Mouse (Mus musculus) adrenal gland, adult (tissue): ENCODE measurements at regions not wholly inside any gene's neighbourhood (a gene's known extent, or its start where the extent isn't known, plus 50 kb on each side); places are given as distances from the start of the nearest gene placed in this dataset.
A peak's percentile ranks its signal among the peaks of the same experiment; 100 is the strongest.

ENCODE experiments used
- DNase-seq, 2 experiments: peaks; one replicate each; pipeline ENCODE4 v3.0.0; 2022 to 2023; ENCODE audit warnings: low spot score in 1 of 2; ENCODE audit not compliant: inconsistent age in 2 of 2

DNA sequence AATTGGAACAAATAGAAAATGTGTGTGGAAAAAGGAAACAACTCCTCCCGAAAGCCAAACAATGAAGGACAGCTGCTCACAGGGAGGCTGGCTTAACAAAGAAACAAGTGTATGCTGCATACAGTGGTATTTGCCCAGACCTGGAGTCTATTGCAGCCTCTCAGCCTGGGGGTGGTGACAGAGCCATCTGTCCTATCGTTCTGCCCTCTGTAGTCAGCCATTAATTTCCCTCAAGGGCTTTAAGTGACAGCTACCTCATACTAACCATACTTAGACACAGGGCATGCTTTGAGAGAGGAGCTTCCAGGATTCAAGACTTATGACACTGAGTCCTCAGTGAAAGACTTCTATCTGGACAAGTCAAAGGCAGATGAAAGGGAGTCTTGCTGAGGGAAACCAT is 60.8 kb upstream of the Vgll2 start:
- DNase-seq = peak in 1 of 2 experiments; percentile 39

DNA sequence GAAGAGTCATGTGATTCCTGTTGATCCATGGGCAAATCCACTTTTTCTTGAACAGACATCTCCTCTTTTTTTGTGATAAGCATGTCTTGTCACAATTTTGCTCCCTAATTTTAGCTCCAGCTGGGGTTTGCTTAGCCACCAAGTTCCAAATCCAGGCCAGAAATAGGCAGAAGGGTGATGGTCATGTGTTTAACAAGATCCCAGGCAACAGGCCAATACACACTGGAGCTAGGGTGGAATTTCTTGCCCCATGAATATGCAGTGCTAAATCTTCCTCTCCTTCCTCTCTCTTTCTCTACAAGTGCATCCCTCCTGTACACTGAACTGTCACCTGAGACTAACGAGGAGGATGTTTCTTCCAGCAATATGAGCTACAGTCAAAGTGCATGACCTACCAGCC is 58.6 kb upstream of the Vgll2 start:
- no peak for DNase-seq

DNA sequence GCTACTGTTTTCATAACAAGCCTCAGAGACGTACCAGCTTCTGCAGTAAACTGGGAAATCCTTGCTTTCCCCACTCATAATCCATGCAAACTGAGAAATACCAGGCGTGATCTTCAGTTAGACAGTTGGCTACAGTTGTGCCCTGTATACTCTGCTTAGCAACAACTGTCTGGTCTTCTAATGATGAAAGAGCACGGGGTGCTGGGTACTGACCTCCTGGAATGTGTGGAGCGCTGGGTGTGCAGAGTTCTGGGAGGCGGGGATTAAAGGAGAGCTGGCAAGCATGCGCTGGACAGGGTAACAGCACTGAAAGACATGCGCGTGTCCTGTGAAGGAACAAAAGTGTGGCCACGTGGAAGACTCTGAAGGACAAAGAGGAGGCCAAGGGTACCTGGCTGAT is 52.2 kb upstream of the Vgll2 start:
- DNase-seq = no peak
